Mouse (Mus musculus) stomach, embryonic 15.5 days (tissue): ENCODE results near the gene Itpkb. TPM values are rescaled to one million over a fixed set of nuclear protein-coding genes. Genes with fewer than 3 reads are reported as not detected.
A peak's percentile ranks its signal among the peaks of the same experiment; 100 is the strongest.

ENCODE experiments used
- ATAC-seq: fragments of 200-750 bp; cut with Nextera tagmentation; 2 replicates; pipeline ENCODE4 v1.8.0; 2017; ENCODE audit warnings: low read depth, moderate number of reproducible peaks, moderate TSS enrichment; ENCODE audit not compliant: insufficient read depth, low FRiP score
- H3K27ac ChIP-seq: fragments of 300-500 bp; sonication (generic); 2 replicates; pipeline ENCODE4 v1.5.1; 2015; ENCODE audit warnings: mild to moderate bottlenecking, inconsistent platforms
- H3K27me3 ChIP-seq: fragments of 300-500 bp; sonication (generic); replicated peaks from 2 replicates; pipeline ENCODE4 v1.6.1; 2015; ENCODE audit warnings: inconsistent platforms
- H3K36me3 ChIP-seq: fragments of 300-500 bp; sonication (generic); 2 replicates; pipeline ENCODE4 v1.6.1; 2015; ENCODE audit warnings: inconsistent platforms
- H3K4me1 ChIP-seq: fragments of 300-500 bp; sonication (generic); 2 replicates; pipeline ENCODE4 v1.6.1; 2015; ENCODE audit warnings: inconsistent platforms
- H3K4me2 ChIP-seq: fragments of 300-500 bp; sonication (generic); 2 replicates; pipeline ENCODE4 v1.6.1; 2015; ENCODE audit warnings: mild to moderate bottlenecking, inconsistent platforms
- H3K4me3 ChIP-seq: fragments of 300-500 bp; sonication (generic); replicated peaks from 2 replicates; pipeline ENCODE4 v1.5.1; 2015; ENCODE audit warnings: inconsistent platforms
- H3K9ac ChIP-seq: fragments of 300-500 bp; sonication (generic); 2 replicates; pipeline ENCODE4 v1.6.1; 2015; ENCODE audit warnings: inconsistent platforms
- H3K9me3 ChIP-seq: fragments of 300-500 bp; sonication (generic); 2 replicates; pipeline ENCODE4 v1.6.1; 2016; ENCODE audit warnings: inconsistent platforms
- WGBS: fragments of 180-500 bp; shearing (Covaris S2); methylation state at CpG from one replicate; pipeline ENCODE4 v1.1.7; 2015; 5-methylcytosine and 5-hydroxymethylcytosine counted together
- polyA plus RNA-seq: library from polyadenylated mRNA; unstranded; fragments of >200 nt; fragmentation: Nextera tagmentation; extraction: Ambion mirVana; gene quantifications from 2 replicates; pipeline ENCODE4 v1.2.1, GENCODE M21; 2015

Itpkb gene
- polyA plus RNA-seq, 1 experiment from 2014 or later: 8.9 TPM

DNA sequence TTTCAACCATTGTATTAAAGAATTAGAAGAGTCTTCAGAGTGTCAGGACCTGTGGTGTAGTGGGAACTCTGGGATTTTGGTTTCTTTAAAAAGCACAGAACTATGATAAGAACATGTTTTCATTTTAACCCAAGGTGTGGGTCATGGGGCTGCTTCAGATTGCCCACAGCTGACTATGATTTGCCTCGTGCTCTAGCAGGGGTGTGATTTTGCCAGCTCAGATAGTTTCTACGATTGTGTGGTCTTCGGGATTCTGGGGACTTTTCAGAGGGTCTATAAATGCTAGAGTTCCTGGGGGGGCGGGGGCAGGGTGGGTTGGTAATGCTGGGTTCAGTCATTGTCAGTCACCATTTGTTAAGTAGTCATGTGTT is 61.3 kb downstream of the Itpkb start:
- H3K27ac ChIP-seq: no peak overlapping the region
- H3K4me3 ChIP-seq: no peak overlapping the region
- no peak overlapping the region for H3K4me2 ChIP-seq
- ATAC-seq: no peak
- no peaks in the 10 kb centered on the region for H3K36me3 ChIP-seq
- WGBS: 86% methylated on average over 4 of the region's 4 CpGs
- no peaks in the 10 kb centered on the region for H3K27me3 ChIP-seq
- no peaks in the 10 kb centered on the region for H3K9me3 ChIP-seq
- H3K9ac ChIP-seq: no peak overlapping the region
- peaks cover 28% of the 10 kb centered on the region for H3K4me1 ChIP-seq

DNA sequence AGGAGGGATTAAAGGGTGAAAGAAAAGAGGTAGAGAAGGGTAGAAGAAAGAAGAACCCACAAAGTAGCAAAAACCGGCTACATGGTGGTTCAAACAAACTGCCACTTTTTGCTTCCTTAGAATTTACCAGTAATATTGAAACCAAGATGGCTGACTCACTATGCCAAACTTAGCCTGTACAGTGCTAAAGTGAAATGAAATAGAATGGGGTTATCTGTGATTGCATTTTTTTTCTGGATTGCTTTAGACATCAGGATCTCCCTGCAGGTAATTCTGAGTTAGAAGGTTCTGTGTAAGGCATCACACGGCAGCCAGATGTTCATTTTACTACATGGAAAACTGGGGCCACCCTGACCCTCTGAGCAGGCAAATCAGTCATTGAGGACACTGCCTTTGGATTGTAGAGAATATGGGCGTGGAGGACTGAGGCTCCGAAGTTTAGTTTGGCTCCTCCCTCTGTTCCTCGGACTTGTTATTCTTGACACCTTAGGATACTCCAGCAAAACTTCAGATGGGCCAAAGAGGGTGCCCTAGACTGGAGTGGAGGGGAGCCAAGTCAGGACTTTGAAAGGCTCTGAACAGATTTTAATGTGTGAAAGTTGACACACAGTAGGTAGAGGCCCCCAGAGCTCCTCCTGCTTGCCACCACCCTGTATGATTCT is 62.0 kb downstream of the Itpkb start:
- Histone ChIP-seq H3K36me3 (no peaks in the 10 kb centered on the region), H3K4me2 (no peak overlapping the region), H3K4me3 (no peak overlapping the region), H3K27me3 (no peaks in the 10 kb centered on the region), H3K4me1 (peaks cover 24% of the 10 kb centered on the region; the same call in 1 of the 2 replicates), H3K9me3 (no peaks in the 10 kb centered on the region), H3K9ac (no peak overlapping the region), H3K27ac (no peak overlapping the region)
- WGBS: 78% methylated on average over 5 of the region's 5 CpGs
- ATAC-seq: no peak

DNA sequence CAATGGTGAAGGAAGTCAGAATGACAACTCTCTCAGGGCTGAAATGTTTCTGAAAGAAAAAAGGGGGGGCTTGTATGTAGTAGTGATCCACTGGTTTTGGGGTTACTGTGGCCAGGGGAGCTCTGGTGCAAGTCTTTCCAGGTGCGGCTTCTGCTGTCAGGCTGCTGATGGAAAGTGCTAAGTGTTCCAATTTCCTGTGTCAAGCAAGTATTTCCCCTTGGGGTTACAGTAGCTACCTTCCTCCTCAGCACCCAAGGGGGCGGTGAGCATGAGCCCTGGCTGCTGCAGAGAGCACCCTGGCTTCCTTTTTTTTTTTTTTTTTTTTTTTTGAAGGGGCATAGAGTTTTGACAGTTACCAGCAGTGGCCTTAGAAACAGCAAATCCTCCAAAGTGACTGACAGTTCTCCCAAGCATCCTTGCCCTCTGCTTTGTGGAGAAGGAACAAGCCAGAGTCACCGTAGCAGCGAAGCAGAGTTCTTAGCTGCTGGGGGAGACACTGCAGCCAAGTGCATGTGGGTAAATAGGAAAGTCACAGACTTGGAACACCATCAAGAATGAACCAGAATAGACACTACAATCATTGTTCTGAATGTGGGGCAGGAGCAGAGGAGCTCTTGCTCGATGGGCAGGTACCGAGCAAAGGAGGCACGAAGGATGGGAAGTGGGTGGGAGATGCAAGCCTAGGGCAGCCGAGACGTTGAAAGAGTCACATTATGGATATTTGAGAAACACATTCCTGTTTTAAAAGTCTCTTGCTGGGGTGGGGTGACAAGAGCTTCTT is 62.9 kb downstream of the Itpkb start:
- Histone ChIP-seq H3K27me3 (no peaks in the 10 kb centered on the region), H3K4me3 (no peak overlapping the region), H3K4me2 (no peak overlapping the region), H3K9me3 (no peaks in the 10 kb centered on the region), H3K9ac (no peak overlapping the region), H3K4me1 (peaks cover 25% of the 10 kb centered on the region), H3K27ac (no peak overlapping the region), H3K36me3 (no peaks in the 10 kb centered on the region)
- WGBS: 78% methylated on average over 9 of the region's 9 CpGs
- ATAC-seq: no peak

DNA sequence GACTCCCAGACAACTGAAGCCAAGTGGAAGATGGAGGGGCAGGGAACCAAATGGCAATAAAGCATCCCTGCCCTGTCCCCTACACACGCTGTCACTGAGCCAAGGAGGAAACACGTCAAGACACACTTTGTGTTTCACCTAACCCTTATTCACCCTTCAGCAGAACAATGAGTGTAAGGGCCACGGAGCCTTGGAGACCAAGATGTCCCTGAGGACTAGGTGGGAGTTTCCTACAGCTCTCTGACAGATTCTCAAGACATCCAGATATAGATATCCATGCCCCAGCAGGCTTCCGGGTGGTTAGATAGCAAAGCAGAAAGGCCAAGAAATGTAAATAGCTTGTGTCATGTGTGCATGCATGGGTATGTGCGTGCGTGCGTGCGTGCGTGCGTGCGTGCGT is 63.6 kb downstream of the Itpkb start:
- Histone ChIP-seq H3K9me3 (no peaks in the 10 kb centered on the region), H3K4me1 (peaks cover 19% of the 10 kb centered on the region), H3K27ac (no peak overlapping the region), H3K4me3 (no peak overlapping the region), H3K4me2 (no peak overlapping the region), H3K9ac (no peak overlapping the region), H3K27me3 (no peaks in the 10 kb centered on the region), H3K36me3 (no peaks in the 10 kb centered on the region)
- no peak for ATAC-seq
- WGBS: 88% methylated on average over 12 of the region's 12 CpGs

DNA sequence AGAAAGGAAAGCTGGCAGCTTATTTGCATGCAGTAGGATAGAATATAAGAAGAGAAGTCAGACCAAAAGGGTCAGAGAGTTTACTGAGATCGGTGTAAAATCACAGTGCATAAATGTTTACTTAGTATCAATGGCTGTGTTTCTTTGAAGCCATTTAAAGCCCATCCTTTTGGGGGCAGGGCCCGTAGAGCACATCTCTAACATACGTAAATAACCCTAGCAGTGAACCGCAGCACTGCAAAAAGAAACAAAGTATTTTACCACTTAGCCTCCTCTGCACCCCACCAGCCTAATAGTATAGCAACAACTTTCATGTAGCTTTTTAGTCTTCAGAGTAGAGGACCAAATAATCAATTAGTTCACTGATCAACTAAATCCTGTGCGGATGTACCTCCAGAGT is 67.4 kb downstream of the Itpkb start:
- Histone ChIP-seq H3K27ac (no peak overlapping the region), H3K36me3 (no peaks in the 10 kb centered on the region), H3K4me1 (peaks cover 23% of the 10 kb centered on the region), H3K9ac (no peak overlapping the region), H3K4me2 (no peak overlapping the region), H3K9me3 (no peaks in the 10 kb centered on the region), H3K4me3 (no peak overlapping the region), H3K27me3 (no peaks in the 10 kb centered on the region)
- no peak for ATAC-seq
- 45% methylated on average over 5 of the region's 5 CpGs for WGBS

DNA sequence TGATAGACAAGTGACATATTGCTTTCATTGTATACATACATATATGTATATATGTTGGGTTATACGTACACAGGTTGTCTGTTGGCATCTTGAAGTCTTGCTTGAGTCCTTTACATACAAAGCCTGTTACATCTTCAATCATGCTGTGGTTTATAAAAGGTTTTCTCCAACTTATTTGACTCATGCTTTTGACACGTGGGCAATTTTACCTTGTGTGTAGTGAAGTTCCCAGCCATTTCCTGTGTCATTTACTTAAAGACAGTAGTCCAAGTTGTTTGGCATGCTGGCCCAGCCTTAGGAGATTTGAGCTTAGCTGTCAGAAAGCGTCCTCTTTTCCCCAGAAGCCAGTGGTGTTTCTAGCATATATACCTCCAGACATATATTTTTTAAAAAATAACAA is 68.2 kb downstream of the Itpkb start:
- Histone ChIP-seq H3K9ac (no peak overlapping the region), H3K36me3 (no peaks in the 10 kb centered on the region), H3K27me3 (no peaks in the 10 kb centered on the region), H3K4me1 (peaks cover 30% of the 10 kb centered on the region), H3K27ac (no peak overlapping the region), H3K4me3 (no peak overlapping the region), H3K9me3 (no peaks in the 10 kb centered on the region), H3K4me2 (no peak overlapping the region)
- no peak for ATAC-seq
- WGBS: 68% methylated on average over 3 of the region's 3 CpGs

DNA sequence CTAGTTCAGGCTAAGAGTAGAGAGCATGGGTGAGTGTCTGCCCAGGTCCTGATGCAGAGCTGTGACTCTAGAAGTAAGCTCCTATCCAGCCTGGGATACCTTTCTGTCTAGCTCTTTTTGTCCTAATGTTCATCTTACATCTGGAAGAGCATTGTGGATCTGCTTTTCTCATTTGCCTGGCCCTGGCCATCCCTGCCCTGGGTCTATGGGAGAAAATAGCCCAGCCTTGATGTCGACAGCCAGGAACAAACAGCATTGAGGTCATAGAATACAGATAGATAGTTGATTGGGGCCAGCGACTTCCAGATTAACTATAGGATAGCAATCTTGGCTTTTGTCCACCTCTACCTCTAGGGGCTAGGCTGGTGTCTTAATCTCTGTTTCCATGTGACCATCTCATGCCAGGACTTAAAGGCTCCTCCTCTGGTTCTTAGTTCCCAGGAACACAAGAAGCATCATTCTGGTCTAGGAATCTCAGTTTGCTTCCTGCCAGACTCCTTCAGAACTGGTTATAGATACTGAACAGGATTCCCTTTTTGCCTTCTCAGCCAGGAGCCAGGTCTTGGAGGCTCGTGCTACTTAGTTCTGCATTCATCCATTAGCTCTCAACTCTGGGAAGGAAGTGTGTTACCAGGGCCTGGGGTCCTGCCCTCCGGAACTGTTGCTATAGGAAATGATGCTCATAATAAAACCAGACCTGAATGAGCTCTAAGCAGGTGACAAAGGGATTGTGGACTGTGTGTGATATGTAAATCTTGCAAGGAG is 70.6 kb downstream of the Itpkb start:
- peak overlapping the region; percentile 40; the same call in 1 of the 2 replicates for H3K27ac ChIP-seq
- no peak overlapping the region for H3K4me2 ChIP-seq
- no peak overlapping the region for H3K9ac ChIP-seq
- H3K4me3 ChIP-seq: no peak overlapping the region
- no peaks in the 10 kb centered on the region for H3K36me3 ChIP-seq
- H3K4me1 ChIP-seq: peaks cover 50% of the 10 kb centered on the region
- 67% methylated on average over 4 of the region's 4 CpGs for whole genome bisulfite sequencing
- no peaks in the 10 kb centered on the region for H3K9me3 ChIP-seq
- no peak for ATAC-seq
- H3K27me3 ChIP-seq: no peaks in the 10 kb centered on the region

DNA sequence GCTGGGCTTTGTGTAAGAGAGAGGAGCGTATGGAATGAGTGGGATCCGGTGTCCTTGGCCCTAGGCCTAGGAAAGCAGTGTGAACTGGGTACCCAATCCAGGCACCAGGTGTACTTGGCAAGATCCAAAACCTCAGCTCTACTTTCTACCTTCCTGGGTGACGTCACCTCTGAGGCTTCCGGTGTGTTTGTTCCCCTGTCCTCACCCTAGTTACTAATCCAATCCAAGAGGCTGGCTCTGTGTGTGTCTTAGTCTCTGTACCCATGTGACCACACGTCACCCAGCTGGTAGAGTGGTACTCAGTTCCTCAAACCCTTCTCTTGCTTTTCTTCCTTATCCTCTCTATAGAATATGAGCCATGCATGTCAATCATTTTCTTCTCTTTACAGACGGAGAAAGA is 71.4 kb downstream of the Itpkb start:
- WGBS: 80% methylated on average over 6 of the region's 6 CpGs
- no peak for ATAC-seq
- no peak overlapping the region for H3K9ac ChIP-seq

DNA sequence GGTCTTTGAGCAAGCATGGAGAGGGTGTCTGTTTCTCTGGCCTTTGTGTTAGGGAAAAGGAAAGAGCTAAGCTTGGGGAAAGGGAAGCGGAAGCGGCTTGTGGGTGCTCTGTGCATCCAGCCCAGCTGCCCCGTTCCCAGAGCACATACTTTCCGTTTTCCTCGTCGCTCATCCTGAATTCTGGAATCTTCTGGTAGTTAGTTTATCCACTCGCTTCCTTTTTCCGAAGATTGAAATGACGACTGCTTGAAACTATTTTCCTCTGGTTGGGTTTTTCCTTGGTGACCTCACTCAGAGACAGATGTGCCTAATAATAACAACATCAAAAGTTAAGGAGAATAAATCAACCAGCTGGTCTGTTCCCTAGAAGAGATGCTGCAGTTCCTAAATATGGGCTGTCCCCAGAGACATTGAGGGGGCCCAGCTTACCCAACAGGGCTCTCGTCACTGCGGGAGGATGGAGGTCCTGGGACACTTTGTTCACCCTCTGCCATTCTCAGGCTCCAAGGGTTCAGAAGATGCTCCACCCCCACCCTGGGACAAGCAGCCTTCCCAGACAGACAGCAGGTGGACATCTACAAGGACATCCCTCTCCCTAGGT is 72.3 kb downstream of the Itpkb start:
- H3K9ac ChIP-seq: no peak overlapping the region

More for the DNA sequence above, 71.4 kb downstream of the Itpkb start:
- no peak overlapping the region for H3K4me3 ChIP-seq
- H3K4me1 ChIP-seq: peaks cover 51% of the 10 kb centered on the region
- no peaks in the 10 kb centered on the region for H3K27me3 ChIP-seq
- H3K9me3 ChIP-seq: no peaks in the 10 kb centered on the region
- no peak overlapping the region for H3K4me2 ChIP-seq
- H3K27ac ChIP-seq: 0 out of 2 replicates have a peak overlapping the region, but pooled peaks have one; percentile 40
- H3K36me3 ChIP-seq: no peaks in the 10 kb centered on the region

DNA sequence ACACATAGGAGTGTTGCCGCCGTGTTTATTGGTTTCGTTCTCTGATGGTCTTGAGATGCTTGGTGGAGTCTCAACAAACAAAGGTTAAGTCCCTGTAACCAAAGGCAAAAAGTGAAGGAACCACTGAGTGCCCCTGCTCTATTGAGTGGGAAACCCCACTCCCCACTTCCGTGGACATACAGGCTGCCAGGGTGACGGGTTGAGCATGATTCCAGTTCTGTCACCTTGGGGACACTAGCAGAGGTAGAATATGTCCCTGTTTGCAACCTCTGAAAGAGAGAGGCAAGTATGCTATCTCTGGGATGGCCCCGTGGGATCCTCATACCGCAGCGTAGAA is 73.0 kb downstream of the Itpkb start:
- ATAC-seq: no peak
- no peak overlapping the region for H3K4me3 ChIP-seq
- 78% methylated on average over 8 of the region's 8 CpGs for WGBS
- peak overlapping the region; percentile 91 for H3K27ac ChIP-seq
- peaks cover 62% of the 10 kb centered on the region for H3K4me1 ChIP-seq
- H3K9me3 ChIP-seq: no peaks in the 10 kb centered on the region
- H3K4me2 ChIP-seq: peak overlapping the region; percentile 42
- H3K9ac ChIP-seq: no peak overlapping the region
- H3K27me3 ChIP-seq: no peaks in the 10 kb centered on the region
- H3K36me3 ChIP-seq: no peaks in the 10 kb centered on the region

More for the DNA sequence above, 72.3 kb downstream of the Itpkb start:
- H3K4me2 ChIP-seq: 0 out of 2 replicates have a peak overlapping the region, but pooled peaks have one; percentile 4
- no peaks in the 10 kb centered on the region for H3K27me3 ChIP-seq
- WGBS: 46% methylated on average over 11 of the region's 11 CpGs
- no peaks in the 10 kb centered on the region for H3K36me3 ChIP-seq
- H3K4me1 ChIP-seq: peaks cover 56% of the 10 kb centered on the region
- no peak overlapping the region for H3K4me3 ChIP-seq
- no peaks in the 10 kb centered on the region for H3K9me3 ChIP-seq
- ATAC-seq: no peak
- peak overlapping the region; percentile 91 for H3K27ac ChIP-seq

DNA sequence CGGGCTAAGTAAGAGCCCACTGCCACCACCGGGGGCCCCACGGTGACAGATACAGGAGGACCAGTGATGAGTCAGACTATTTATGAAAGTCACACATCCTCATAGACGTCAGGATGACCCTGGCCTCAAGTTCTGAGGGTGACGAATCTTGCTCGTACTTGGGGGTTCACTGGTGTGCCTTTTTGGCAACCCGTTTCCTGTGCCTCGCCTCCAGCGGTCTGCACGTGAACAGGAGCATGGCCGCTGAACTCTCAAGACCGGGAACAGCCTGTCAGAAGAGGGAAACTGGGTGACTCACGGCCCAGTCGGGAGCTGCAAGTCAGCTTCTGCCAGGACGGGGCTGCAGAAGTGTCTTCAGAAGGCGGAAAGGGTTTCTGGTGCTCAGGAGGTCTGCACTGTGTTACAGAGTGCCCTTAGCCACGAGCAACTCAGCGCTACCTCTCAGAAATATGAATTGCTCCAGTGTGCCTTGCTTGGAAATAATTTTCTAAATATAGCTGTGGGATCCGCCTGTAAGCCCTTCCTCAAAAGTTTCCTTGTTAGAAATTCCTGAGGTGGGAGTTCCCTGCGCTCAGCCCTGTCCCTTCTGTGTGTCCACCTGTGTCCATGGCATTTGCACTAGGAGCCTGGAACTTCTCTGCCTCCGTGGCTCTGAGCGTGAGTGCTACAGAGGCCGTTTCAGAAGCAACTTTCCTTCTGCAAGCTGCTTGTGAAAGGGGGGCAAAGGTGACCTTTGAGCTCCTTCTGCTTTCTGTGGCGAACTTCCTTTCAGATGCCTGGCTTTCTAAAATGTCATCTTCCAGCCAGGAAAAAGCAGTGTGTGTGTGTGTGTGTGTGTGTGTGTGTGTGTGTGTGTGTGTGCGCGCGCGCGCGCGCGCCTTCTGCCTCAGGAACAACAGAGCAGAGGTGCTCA is 73.7 kb downstream of the Itpkb start:
- Histone ChIP-seq H3K9ac (no peak overlapping the region), H3K27me3 (no peaks in the 10 kb centered on the region), H3K27ac (peak overlapping the region; percentile 91), H3K36me3 (no peaks in the 10 kb centered on the region), H3K9me3 (no peaks in the 10 kb centered on the region), H3K4me3 (no peak overlapping the region), H3K4me1 (peaks cover 69% of the 10 kb centered on the region), H3K4me2 (peak overlapping the region; percentile 42)
- 23% methylated on average over 32 of the region's 32 CpGs for WGBS
- peak; percentile 48 for ATAC-seq
